Mouse (Mus musculus) retina, postnatal 1 day (tissue): ENCODE results near the gene Lgals3.
"Not testable (repeated sequence)": the region's sequence is repeated elsewhere in the genome, so short reads cannot be mapped to it uniquely, and the experiment has no call there.

Experiments
- DNase-seq: peaks from one replicate; pipeline ENCODE4 v3.0.0-alpha.2; 2012

Gene Lgals3

DNA sequence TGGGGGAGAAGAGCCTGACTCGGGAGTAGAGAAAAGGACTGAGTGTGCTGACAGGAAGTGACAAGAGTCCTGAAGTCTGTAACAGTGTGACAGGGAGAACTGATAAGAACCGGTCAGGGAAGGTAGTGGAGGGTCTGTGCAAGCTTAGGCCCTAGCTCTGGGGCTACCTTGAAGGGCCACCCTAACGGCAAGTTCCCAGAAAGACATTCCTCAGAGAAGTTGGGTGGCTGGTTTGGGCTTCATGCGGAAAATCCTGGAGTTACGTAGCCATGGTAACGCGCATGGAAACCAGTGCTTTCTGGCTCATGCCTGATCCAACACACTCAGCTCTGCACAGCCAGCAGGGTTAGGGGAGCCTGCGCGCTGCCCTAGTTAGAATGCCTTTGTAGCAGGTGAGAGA, at the start of gene Lgals3:
Lgals3 (plus strand) TSS at position 291 of the 400 bp plus-strand sequence.
- peak; percentile 72 for DNase-seq

- DNase-seq: no peak
Observed at GRCm38 (mm10) chr14:47319362-47319761, 48.2 kb upstream of the Lgals3 start.

- not testable (repeated sequence) for DNase-seq
Observed at GRCm38 (mm10) chr14:47321581-47321980, 46.0 kb upstream of the Lgals3 start.

GRCm38 (mm10) chr14:47325965-47326761, 41.4 kb upstream of the Lgals3 start:
- no peak for DNase-seq

DNA sequence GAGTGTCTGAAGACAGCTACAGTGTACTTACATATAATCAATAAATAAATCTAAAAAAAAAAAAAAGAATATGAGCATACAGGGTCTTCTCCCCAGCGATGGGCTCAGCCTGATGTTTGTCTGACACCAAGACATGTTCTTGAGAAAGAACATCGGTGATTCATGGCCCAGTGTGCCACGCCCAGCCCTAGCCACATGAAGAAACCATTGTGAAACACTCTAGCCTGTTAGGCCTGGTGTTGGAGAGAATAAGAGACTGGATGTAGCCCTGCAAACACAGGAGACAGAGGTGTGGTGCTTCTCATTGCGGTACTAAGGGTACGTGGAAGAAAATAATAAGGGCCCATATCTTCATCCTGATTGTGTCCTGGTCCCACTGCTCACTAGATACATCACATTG, 40.2 kb upstream of the Lgals3 start:
- DNase-seq: no peak

- DNase-seq: no peak
Observed at GRCm38 (mm10) chr14:47331920-47332319, 35.6 kb upstream of the Lgals3 start.

GRCm38 (mm10) chr14:47334819-47335218, 32.7 kb upstream of the Lgals3 start:
- DNase-seq: peak; percentile 55

DNA sequence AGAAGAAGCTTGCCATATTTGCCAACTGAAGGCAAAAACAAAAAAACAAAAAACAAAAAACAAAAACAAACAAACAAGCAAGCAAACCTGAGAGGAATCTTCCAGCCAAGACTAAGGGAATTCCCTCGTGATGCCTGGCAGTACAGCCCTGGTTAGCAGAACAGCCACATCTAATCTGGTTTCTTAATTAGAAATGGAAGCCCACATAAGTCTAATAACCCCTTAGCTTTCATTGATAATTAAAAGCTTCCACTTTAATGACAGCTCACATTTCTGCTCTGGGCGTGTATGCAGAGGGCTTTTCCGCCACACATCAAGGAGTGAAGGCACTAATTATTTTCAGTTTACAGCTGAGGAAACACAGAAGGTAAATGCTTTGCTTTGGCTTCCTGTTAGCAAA, 32.3 kb upstream of the Lgals3 start:
- no peak for DNase-seq

DNA sequence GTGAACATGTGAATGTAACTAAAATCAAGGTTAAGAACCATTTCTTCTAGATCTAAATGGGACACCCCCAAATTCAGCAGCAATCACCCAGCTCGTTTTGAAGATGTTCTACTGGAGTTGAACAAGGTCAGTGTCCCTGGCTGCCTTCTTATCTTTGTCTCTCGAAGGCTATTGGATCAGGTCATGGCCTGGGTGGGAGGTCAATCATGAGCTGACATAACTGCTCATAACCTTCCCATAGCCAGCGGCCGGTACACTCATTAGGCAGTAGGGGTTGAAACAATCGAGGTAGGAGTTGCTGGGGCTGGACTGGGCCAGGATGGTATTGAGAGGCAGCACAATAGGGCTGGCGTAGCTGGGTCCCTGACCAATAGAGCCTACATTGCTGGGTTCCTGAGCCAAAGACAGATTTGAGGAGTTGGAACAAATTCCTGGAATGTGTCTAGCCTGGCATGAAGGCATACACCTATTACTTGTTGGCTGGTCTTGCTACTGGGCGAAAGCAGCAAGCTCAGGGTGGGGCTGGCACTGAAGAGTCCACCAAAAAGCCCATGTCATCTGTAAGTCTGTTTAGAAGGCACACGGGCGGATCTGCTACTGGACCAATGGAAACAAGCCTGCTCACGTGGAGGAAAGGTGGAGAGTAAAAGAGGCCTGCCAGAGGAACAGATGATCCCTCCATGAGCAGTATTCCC, 27.2 kb upstream of the Lgals3 start:
- no peak for DNase-seq

DNA sequence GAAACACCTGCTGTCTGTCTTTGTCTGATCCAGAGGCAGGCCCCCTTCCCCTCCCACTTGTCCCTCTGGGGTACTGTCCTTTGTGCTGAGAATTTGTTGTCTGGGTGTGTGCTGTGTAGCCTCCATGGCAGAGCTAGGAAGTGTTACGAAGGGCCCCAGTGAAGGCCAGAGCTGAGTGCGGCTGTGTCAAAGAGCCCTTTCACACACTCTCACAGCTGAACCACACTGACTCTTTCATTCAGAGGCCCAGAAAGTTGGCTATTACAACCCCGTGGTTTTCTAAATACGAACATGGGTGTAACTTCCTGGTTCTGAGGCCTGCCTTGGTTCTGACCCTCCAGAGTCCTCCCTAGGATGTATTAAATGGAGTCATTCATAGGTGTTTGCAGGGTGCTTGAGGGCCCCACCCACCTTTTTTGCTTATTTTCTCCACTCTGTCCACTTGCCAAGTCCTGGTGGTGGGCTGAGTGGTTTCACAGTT, 25.7 kb upstream of the Lgals3 start:
- DNase-seq: no peak

GRCm38 (mm10) chr14:47346715-47347114, 20.8 kb upstream of the Lgals3 start:
- no peak for DNase-seq

DNA sequence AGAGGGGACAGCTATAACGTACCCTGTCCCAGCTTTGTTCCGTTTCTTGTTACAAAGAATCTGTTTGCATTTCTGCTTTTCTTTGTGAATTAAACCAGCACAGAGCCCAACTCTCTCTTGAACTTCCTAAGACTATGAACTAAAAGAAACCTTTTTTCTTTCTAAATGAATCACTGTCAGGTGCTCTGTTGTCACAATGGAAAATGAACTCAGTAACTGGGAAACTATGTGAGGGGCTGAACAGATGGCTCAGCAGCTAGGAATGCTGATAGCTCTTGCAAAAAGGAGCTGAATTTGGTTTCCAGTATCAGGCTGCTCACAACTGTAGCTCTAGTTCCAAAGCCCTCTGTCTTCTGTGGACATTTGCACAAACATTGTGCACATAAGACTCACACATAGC, 16.6 kb upstream of the Lgals3 start:
- no peak for DNase-seq

GRCm38 (mm10) chr14:47352272-47352671, 15.3 kb upstream of the Lgals3 start:
- DNase-seq: no peak

DNA sequence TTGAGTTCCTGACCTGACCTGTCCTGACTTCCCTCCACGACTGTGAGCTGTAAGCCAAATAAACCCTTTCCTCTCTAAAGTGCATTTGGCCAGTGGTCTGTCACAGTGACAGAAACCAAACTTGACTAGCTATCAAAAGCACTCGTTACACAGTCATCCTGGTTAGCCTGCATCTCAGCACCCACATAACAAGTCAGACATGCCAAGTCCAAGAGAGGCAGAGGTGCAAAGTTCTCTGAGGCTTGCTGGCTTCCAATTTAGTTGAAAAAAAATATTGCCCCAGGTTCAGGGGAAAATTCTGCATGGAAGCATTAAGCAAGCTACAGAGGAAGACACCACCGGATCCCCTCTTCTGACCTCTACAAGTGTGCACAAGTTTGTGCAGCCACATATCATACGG, 14.3 kb upstream of the Lgals3 start:
- DNase-seq: no peak

- DNase-seq: no peak
Observed at GRCm38 (mm10) chr14:47354111-47354577, 13.4 kb upstream of the Lgals3 start.

DNA sequence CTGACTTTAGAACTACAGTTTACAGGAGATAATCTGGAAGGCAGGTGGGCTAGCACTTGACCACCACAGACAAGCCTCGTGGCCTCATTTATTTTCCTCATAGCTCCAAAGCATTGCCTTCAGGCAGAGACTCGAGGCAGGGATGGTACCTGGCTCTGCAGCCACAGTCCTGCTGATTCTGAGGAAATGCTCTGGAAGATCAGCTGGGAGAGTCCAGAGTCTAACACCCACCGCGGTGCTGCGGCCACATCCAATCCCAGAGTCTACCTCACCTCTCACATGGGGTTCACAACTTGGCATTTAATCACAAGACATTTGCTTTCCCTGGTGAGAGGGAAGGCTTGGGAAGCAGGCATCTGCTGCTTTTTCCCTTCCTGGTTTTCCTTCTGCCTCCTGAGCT, 12.6 kb upstream of the Lgals3 start:
- DNase-seq: no peak

DNA sequence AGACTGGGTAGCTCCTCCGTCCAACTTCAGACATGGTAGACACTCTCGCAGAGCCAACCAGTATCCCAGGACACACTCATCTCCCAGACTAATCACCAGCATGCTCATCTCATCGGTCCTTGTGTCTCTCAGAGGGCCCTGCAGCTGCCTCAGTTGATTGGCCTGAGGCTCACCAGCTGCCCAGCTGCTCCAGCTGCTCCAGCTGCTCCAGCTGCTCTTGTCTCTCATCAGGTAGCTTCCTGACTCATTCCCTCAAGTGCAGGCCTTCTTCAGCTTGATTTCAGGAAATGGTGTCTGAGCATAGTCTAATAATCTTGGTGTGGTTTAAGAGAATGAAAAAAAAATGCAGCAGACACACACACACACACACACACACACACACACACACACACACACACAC, 10.9 kb upstream of the Lgals3 start:
- no peak for DNase-seq

- DNase-seq: no peak
Observed at GRCm38 (mm10) chr14:47359610-47360009, 7.9 kb upstream of the Lgals3 start.

DNA sequence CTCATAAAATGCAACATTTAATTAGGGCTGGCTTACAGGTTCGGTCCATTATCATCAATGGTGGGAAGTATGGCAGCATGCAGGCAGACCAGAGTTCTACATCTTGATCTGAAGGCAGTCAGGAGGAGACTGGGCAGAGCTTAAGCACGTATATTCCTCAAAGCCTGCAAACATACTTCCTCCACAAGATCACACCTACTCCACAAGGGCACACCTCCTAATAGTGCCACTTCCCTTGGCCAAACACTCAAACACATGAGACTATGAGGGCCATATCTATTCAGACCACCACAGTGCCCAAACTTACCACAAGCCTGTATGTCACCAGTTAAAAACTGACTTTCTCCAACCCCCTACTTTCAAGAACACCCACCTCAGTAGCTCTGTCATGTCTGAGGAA, 6.1 kb upstream of the Lgals3 start:
- no peak for DNase-seq

GRCm38 (mm10) chr14:47361899-47362298, 5.7 kb upstream of the Lgals3 start:
- DNase-seq: no peak

DNA sequence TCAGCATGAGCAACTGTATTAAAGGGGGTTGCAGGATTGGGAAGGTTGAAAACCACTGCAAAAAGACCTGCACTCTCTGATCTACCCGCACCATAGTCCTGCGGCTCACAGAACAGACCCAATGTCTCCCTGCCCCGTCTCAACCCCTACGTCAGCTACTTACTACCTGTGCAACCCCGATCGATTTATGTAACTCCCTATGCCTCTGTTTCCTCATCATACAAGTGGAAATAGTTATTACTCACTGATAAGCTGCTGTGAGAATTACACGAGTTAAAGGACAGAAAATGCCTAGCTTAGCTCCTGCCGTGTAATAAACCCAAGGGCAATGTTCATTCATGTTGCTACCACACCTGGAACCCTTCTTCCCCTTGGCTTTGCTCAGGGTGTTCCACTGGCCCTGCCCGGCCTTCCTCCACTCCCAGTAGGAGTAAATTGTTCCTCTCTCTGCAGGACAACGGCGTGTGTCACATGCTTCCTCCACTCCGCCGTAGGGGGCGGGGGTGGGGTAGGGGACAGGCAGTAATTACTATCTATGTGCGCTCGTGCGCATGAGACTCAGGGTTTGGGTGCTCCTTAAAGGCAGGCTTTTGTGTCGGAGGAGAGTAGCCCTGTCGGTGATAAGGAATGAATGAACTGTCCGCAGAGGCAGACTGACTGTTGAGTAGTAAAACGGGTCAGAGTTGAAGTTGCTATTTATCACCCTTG, 2.7 kb upstream of the Lgals3 start:
- peak; percentile 78 for DNase-seq

GRCm38 (mm10) chr14:47366881-47367321, 650 bp upstream of the Lgals3 start:
- DNase-seq: peak; percentile 47

DNA sequence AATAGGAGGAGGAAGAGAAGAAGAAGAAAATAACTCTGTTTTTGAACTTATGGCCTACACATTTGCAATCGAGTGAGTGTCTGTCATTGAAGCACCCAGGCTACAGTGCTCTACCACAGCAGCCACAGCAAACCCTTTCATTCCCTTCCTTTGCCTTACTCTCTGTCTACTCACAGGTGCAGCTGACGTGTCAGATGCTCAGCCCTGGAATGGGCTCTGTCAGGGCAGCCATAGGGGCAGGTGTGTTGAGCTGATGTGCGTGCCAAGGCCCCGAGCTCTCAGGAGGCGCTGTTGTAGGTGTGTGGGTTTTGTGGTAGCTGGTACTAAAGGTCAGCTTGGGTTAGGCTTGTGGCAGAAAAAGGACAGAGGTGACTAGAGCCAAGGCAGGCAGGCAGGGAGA, 2.2 kb downstream of the Lgals3 start:
- DNase-seq: no peak
